Mouse (Mus musculus) neural tube, embryonic 14.5 days (tissue): ENCODE measurements around the gene Lamtor5. TPM values are rescaled to one million over a fixed set of nuclear protein-coding genes. Genes with fewer than 3 reads are reported as not detected.

Experiments used
- ATAC-seq: fragments of 200-750 bp; cut with Nextera tagmentation; 2 replicates; pipeline ENCODE4 v1.8.0; 2017; ENCODE audit warnings: low read depth, mild to moderate bottlenecking, moderate TSS enrichment, moderate library complexity
- H3K27ac ChIP-seq: fragments of 300-500 bp; sonication (generic); 2 replicates; pipeline ENCODE4 v1.5.1; 2014; ENCODE audit warnings: low read depth, mild to moderate bottlenecking, control low read depth, low read length, moderate library complexity, mixed read lengths
- H3K27me3 ChIP-seq: fragments of 300-500 bp; sonication (generic); 2 replicates; pipeline ENCODE4 v1.6.1; 2014; ENCODE audit warnings: low read length; ENCODE audit not compliant: control insufficient read depth, insufficient read depth
- H3K36me3 ChIP-seq: fragments of 300-500 bp; sonication (generic); 2 replicates; pipeline ENCODE4 v1.6.1; 2014; ENCODE audit warnings: low read length, mixed read lengths; ENCODE audit not compliant: control insufficient read depth, insufficient read depth
- H3K4me1 ChIP-seq: fragments of 300-500 bp; sonication (generic); 2 replicates; pipeline ENCODE4 v1.6.1; 2014; ENCODE audit warnings: low read length; ENCODE audit not compliant: control insufficient read depth, insufficient read depth
- H3K4me2 ChIP-seq: fragments of 300-500 bp; sonication (generic); 2 replicates; pipeline ENCODE4 v1.6.1; 2014; ENCODE audit warnings: mild to moderate bottlenecking, low read depth, low read length, control low read depth
- H3K4me3 ChIP-seq: fragments of 300-500 bp; sonication (generic); 2 replicates; pipeline ENCODE4 v1.5.1; 2014; ENCODE audit warnings: low read depth, low read length, control low read depth, mixed read lengths
- H3K9ac ChIP-seq: fragments of 300-500 bp; sonication (generic); replicated peaks from 2 replicates; pipeline ENCODE4 v1.6.1; 2014; ENCODE audit warnings: low read depth, mild to moderate bottlenecking, control low read depth, low read length, mixed read lengths
- H3K9me3 ChIP-seq: fragments of 300-500 bp; sonication (generic); 2 replicates; pipeline ENCODE4 v1.6.1; 2016; ENCODE audit warnings: low read length; ENCODE audit not compliant: control insufficient read depth
- WGBS: fragments of 180-500 bp; shearing (Covaris S2); extraction: QIAGEN DNeasy Blood & Tissue Kit; methylation state at CpG from one replicate; pipeline ENCODE4 v1.1.7; 2014; 5-methylcytosine and 5-hydroxymethylcytosine counted together
- polyA plus RNA-seq: library from polyadenylated mRNA; unstranded; fragments of >200 nt; fragmentation: Nextera tagmentation; extraction: Ambion mirVana; gene quantifications from 2 replicates; pipeline ENCODE4 v1.2.1, GENCODE M21; 2014

Lamtor5 gene
- 200 and 204 TPM in 2 replicates for polyA plus RNA-seq

- ATAC-seq: peak; percentile 91
- H3K9me3 ChIP-seq: no peaks in the 10 kb centered on the region
- peak within 1 kb of the TSS; percentile 75 for H3K4me2 ChIP-seq
- H3K36me3 ChIP-seq: peaks cover 5% of the 10 kb centered on the region
- H3K27ac ChIP-seq: no peak within 1 kb of the TSS
- H3K4me3 ChIP-seq: peak within 1 kb of the TSS; percentile 93
- peak within 1 kb of the TSS; percentile 71 for H3K9ac ChIP-seq
- no peaks in the 10 kb centered on the region for H3K27me3 ChIP-seq
- 3% methylated on average over 43 of the region's 43 CpGs for WGBS
- peaks cover 4% of the 10 kb centered on the region; the same call in 1 of the 2 replicates for H3K4me1 ChIP-seq
Measured at GRCm38 (mm10) chr3:107278479-107279269, at the start of gene Lamtor5. Gene Lamtor5, plus strand, starts transcription at chr3:107278858.

GRCm38 (mm10) chr3:107229221-107229620, 49.4 kb upstream of the Lamtor5 start:
- H3K27me3 ChIP-seq: no peaks in the 10 kb centered on the region
- no peaks in the 10 kb centered on the region for H3K4me1 ChIP-seq
- no peaks in the 10 kb centered on the region for H3K36me3 ChIP-seq
- no peak overlapping the region for H3K4me2 ChIP-seq
- H3K4me3 ChIP-seq: no peak overlapping the region
- 81% methylated on average over 5 of the region's 5 CpGs for WGBS
- H3K9me3 ChIP-seq: no peaks in the 10 kb centered on the region
- ATAC-seq: no peak
- H3K27ac ChIP-seq: no peak overlapping the region
- H3K9ac ChIP-seq: no peak overlapping the region

- H3K4me2 ChIP-seq: no peak overlapping the region
- H3K27me3 ChIP-seq: no peaks in the 10 kb centered on the region
- no peak overlapping the region for H3K9ac ChIP-seq
- 79% methylated on average over 5 of the region's 5 CpGs for WGBS
- no peak overlapping the region for H3K4me3 ChIP-seq
- H3K4me1 ChIP-seq: no peaks in the 10 kb centered on the region
- no peak for ATAC-seq
- H3K27ac ChIP-seq: no peak overlapping the region
- no peaks in the 10 kb centered on the region for H3K9me3 ChIP-seq
- no peaks in the 10 kb centered on the region for H3K36me3 ChIP-seq
Measured at GRCm38 (mm10) chr3:107229822-107230221, 48.8 kb upstream of the Lamtor5 start.

GRCm38 (mm10) chr3:107230527-107230926, 48.1 kb upstream of the Lamtor5 start, which contains the start of gene A630076J17Rik:
Gene A630076J17Rik, plus strand, starts transcription at chr3:107230614.
- Histone ChIP-seq H3K9me3 (no peaks in the 10 kb centered on the region), H3K36me3 (no peaks in the 10 kb centered on the region), H3K9ac (no peak within 1 kb of the TSS), H3K4me1 (no peaks in the 10 kb centered on the region), H3K27ac (no peak within 1 kb of the TSS), H3K4me2 (no peak within 1 kb of the TSS), H3K27me3 (no peaks in the 10 kb centered on the region), H3K4me3 (no peak within 1 kb of the TSS)
- no peak for ATAC-seq
- WGBS: 67% methylated on average over 1 of the region's 1 CpGs

GRCm38 (mm10) chr3:107231202-107231601, 47.5 kb upstream of the Lamtor5 start:
- Histone ChIP-seq H3K27ac (no peak overlapping the region), H3K4me2 (no peak overlapping the region), H3K9me3 (no peaks in the 10 kb centered on the region), H3K27me3 (no peaks in the 10 kb centered on the region), H3K4me1 (no peaks in the 10 kb centered on the region), H3K36me3 (no peaks in the 10 kb centered on the region), H3K9ac (no peak overlapping the region), H3K4me3 (no peak overlapping the region)
- ATAC-seq: no peak
- 57% methylated on average over 4 of the region's 4 CpGs for WGBS

- 11% methylated on average over 11 of the region's 11 CpGs for WGBS
Measured at GRCm38 (mm10) chr3:107233351-107233813, 45.3 kb upstream of the Lamtor5 start.

GRCm38 (mm10) chr3:107233945-107234344, 44.7 kb upstream of the Lamtor5 start:
- Histone ChIP-seq H3K36me3 (no peaks in the 10 kb centered on the region), H3K27ac (no peak overlapping the region), H3K9ac (no peak overlapping the region), H3K9me3 (no peaks in the 10 kb centered on the region), H3K27me3 (no peaks in the 10 kb centered on the region), H3K4me1 (no peaks in the 10 kb centered on the region), H3K4me3 (no peak overlapping the region), H3K4me2 (no peak overlapping the region)
- 35% methylated on average over 2 of the region's 2 CpGs for WGBS
- peak; percentile 32; the same call in 1 of the 2 replicates for ATAC-seq

More at GRCm38 (mm10) chr3:107233351-107233813, 45.3 kb upstream of the Lamtor5 start:
- H3K27ac ChIP-seq: no peak overlapping the region
- no peak overlapping the region for H3K9ac ChIP-seq
- H3K9me3 ChIP-seq: no peaks in the 10 kb centered on the region
- no peaks in the 10 kb centered on the region for H3K36me3 ChIP-seq
- no peak overlapping the region for H3K4me2 ChIP-seq
- no peaks in the 10 kb centered on the region for H3K27me3 ChIP-seq
- H3K4me3 ChIP-seq: no peak overlapping the region
- H3K4me1 ChIP-seq: no peaks in the 10 kb centered on the region
- peak; percentile 54 for ATAC-seq

GRCm38 (mm10) chr3:107238051-107238450, 40.6 kb upstream of the Lamtor5 start:
- ATAC-seq: no peak
- no peak overlapping the region for H3K27ac ChIP-seq
- H3K9ac ChIP-seq: no peak overlapping the region
- no peaks in the 10 kb centered on the region for H3K36me3 ChIP-seq
- no peak overlapping the region for H3K4me3 ChIP-seq
- WGBS: 63% methylated on average over 2 of the region's 2 CpGs
- H3K4me1 ChIP-seq: no peaks in the 10 kb centered on the region
- no peak overlapping the region for H3K4me2 ChIP-seq
- no peaks in the 10 kb centered on the region for H3K9me3 ChIP-seq
- no peaks in the 10 kb centered on the region for H3K27me3 ChIP-seq

GRCm38 (mm10) chr3:107238471-107238980, 40.1 kb upstream of the Lamtor5 start:
- no peaks in the 10 kb centered on the region for H3K9me3 ChIP-seq
- H3K9ac ChIP-seq: no peak overlapping the region
- no peak overlapping the region for H3K27ac ChIP-seq
- no peak overlapping the region for H3K4me3 ChIP-seq
- H3K36me3 ChIP-seq: no peaks in the 10 kb centered on the region
- 84% methylated on average over 8 of the region's 8 CpGs for WGBS
- H3K27me3 ChIP-seq: no peaks in the 10 kb centered on the region
- no peak for ATAC-seq
- H3K4me1 ChIP-seq: no peaks in the 10 kb centered on the region
- H3K4me2 ChIP-seq: no peak overlapping the region
